17 mouse cellular contexts compared by ENCODE assay signal in the genomic region with DNA sequence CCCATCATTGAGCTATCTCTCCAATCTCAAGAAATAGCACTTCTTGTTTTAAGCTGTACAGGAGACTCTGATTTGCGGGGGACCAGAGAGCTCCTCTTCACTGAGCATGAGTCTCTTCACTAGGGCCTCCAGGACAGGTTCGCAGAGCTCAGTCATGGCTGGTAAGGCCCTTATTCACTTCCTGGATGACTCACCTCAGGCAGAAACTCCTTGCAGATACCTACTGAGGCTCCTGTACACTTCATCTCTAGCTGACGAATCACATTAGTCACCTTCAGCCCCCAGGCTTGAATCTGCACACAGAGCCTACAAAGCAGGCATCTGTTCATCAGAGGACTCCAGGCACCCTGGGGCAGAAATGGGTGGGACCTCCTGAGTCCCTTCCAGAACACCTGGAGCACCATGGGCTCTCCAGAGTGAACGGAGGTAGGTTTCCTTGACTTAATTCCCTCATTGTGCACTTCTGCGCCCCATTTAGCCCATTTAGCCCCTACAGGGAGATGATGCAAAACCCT.
A peak's percentile ranks its signal among the peaks of the same experiment; 100 is the strongest.
DNase-seq lines count a peak whose midpoint lies in the region; ATAC-seq and TF ChIP-seq lines count a peak whose summit lies in the region.
"Had no signal": no experiment of that assay in that cellular context is flagged by ENCODE, and none has a peak within 500 bp of the region (broad histone marks: within the 10 kb centered on the region; RNA-seq: fewer than 3 reads in every experiment).

No protein-coding gene starts in this region.

- no peak for TF ChIP-seq RAD21 in CH12.LX (IDR thresholded peaks at IDR 0.05; ENCODE audit: low read depth, low read length)

- H3K27me3 ChIP-seq in lung, postnatal 0 days (replicated peaks; ENCODE audit: insufficient read depth, low read length): no peaks in the 10 kb centered on the region
- peaks cover 2% of the 10 kb centered on the region for H3K27me3 ChIP-seq in CH12.LX (replicated peaks)
- H3K27me3 ChIP-seq in intestine, embryonic 14.5 days (replicated peaks; ENCODE audit: control insufficient read depth, insufficient read depth, low read length): no peaks in the 10 kb centered on the region
- no peaks in the 10 kb centered on the region for H3K27me3 ChIP-seq in stomach, postnatal 0 days (ENCODE audit: control insufficient read depth, insufficient read depth, low read length)
- H3K27me3 ChIP-seq: embryonic facial prominence, embryonic 12.5 days; heart, embryonic 12.5 days; hindbrain, embryonic 12.5 days had no signal

- TF ChIP-seq EP300 in lung, postnatal 0 days (IDR thresholded peaks at IDR 0.05): no peak
- no peak for TF ChIP-seq EP300 in CH12.LX (IDR thresholded peaks at IDR 0.05; ENCODE audit: low read length)
- no peak for TF ChIP-seq EP300 in stomach, postnatal 0 days (optimal IDR thresholded peaks at IDR 0.05)

- no peaks in the 10 kb centered on the region for H3K79me2 ChIP-seq in CH12.LX (replicated peaks; ENCODE audit: control insufficient read depth, extremely low read depth, insufficient read depth, poor library complexity, severe bottlenecking)

- H3K27ac ChIP-seq in lung, postnatal 0 days (ENCODE audit: low read length): no peak overlapping the region
- no peak overlapping the region for H3K27ac ChIP-seq in CH12.LX (ENCODE audit: insufficient read depth, low read depth)
- H3K27ac ChIP-seq in intestine, embryonic 14.5 days (ENCODE audit: low read depth): peak overlapping the region; percentile 2; the same call in 1 of the 2 replicates
- H3K27ac ChIP-seq in stomach, postnatal 0 days (replicated peaks): peak overlapping the region; percentile 74
- H3K27ac ChIP-seq: embryonic facial prominence, embryonic 12.5 days; hindbrain, embryonic 12.5 days; limb, embryonic 13.5 days had no signal

- no peaks in the 10 kb centered on the region for H3K9me3 ChIP-seq in lung, postnatal 0 days (ENCODE audit: low read length)
- H3K9me3 ChIP-seq in CH12.LX (replicated peaks; ENCODE audit: low read length): no peaks in the 10 kb centered on the region
- H3K9me3 ChIP-seq in intestine, embryonic 14.5 days (ENCODE audit: control insufficient read depth, low read length): no peaks in the 10 kb centered on the region
- H3K9me3 ChIP-seq in stomach, postnatal 0 days (ENCODE audit: control insufficient read depth, low read length): no peaks in the 10 kb centered on the region
- H3K9me3 ChIP-seq: embryonic facial prominence, embryonic 12.5 days; heart, embryonic 12.5 days; hindbrain, embryonic 12.5 days; limb, embryonic 13.5 days had no signal

- peak; percentile 26 for DNase-seq in lung, postnatal 0 days (ENCODE audit: low spot score)
- no peak for DNase-seq in lung, postnatal 25 days (ENCODE audit: low spot score)
- peak; percentile 21 for DNase-seq in CH12.LX (ENCODE audit: extremely low read depth)
- DNase-seq in intestine, embryonic 14.5 days (ENCODE audit: low spot score): no peak
- DNase-seq in stomach, postnatal 0 days (ENCODE audit: low spot score): peak; percentile 50
- DNase-seq in urinary bladder, postnatal 25 days (ENCODE audit: low spot score): no peak
- DNase-seq in lung, postnatal 36 days: no peak
- DNase-seq: cerebellum, adult 11 months; cerebellum, postnatal 25 days; gastrocnemius, postnatal 14 days; kidney, adult 18-20 months; right cerebral cortex, postnatal 25 days; thymus, postnatal 14 days had no signal

- in situ Hi-C loops in CH12.LX (cut with MboI; ENCODE audit: low pct_ligation_motif_present, low pct_unique_long_range_greater_than_20kb, low sequenced_read_pairs): no loop called here

- H3K4me2 ChIP-seq in lung, postnatal 0 days (replicated peaks; ENCODE audit: low read depth, low read length): no peak overlapping the region
- no peak overlapping the region for H3K4me2 ChIP-seq in CH12.LX (ENCODE audit: insufficient read depth, low read depth, poor library complexity, severe bottlenecking)
- H3K4me2 ChIP-seq in intestine, embryonic 14.5 days (ENCODE audit: low read length): no peak overlapping the region
- no peak overlapping the region for H3K4me2 ChIP-seq in stomach, postnatal 0 days (replicated peaks; ENCODE audit: low read depth)
- H3K4me2 ChIP-seq: embryonic facial prominence, embryonic 12.5 days; heart, embryonic 12.5 days; hindbrain, embryonic 12.5 days; limb, embryonic 13.5 days had no signal

- no peak for ATAC-seq in lung, postnatal 0 days
- no peak for ATAC-seq in intestine, embryonic 14.5 days (replicated peaks; ENCODE audit: low FRiP score, low TSS enrichment, low read depth)
- peak; percentile 87 for ATAC-seq in stomach, postnatal 0 days (ENCODE audit: low FRiP score, low TSS enrichment)

- H3K4me1 ChIP-seq in lung, postnatal 0 days (ENCODE audit: insufficient read depth, low read depth, low read length): no peaks in the 10 kb centered on the region; the same call in 1 of the 2 replicates
- peaks cover 16 to 46% of the 10 kb centered on the region in 2 experiments for H3K4me1 ChIP-seq in CH12.LX (ENCODE audit: control insufficient read depth in 1 of 2, insufficient read depth in 2 of 2)
- peaks cover 23% of the 10 kb centered on the region for H3K4me1 ChIP-seq in intestine, embryonic 14.5 days (replicated peaks; ENCODE audit: control insufficient read depth, insufficient read depth, low read length)
- peaks cover 5% of the 10 kb centered on the region; the same call in 1 of the 2 replicates for H3K4me1 ChIP-seq in stomach, postnatal 0 days (replicated peaks; ENCODE audit: control insufficient read depth, insufficient read depth)

- dilution Hi-C loops in CH12.LX (cut with MboI; ENCODE audit: extremely low pct_ligation_motif_present, extremely low pct_unique_long_range_greater_than_20kb, low sequenced_read_pairs): no loop called here

- 85% methylated on average over 5 of the region's 5 CpGs for WGBS in lung, postnatal 0 days
- 87% methylated on average over 5 of the region's 5 CpGs for WGBS in intestine, embryonic 14.5 days
- WGBS in stomach, postnatal 0 days: 70% methylated on average over 5 of the region's 5 CpGs

- no peak for TF ChIP-seq POLR2A in CH12.LX (IDR thresholded peaks at IDR 0.05; ENCODE audit: low read depth, low read length)

- H3K9ac ChIP-seq in lung, postnatal 0 days (replicated peaks; ENCODE audit: low read depth): no peak overlapping the region
- H3K9ac ChIP-seq in CH12.LX (ENCODE audit: insufficient read depth, low read depth): no peak overlapping the region
- no peak overlapping the region for H3K9ac ChIP-seq in intestine, embryonic 14.5 days (ENCODE audit: low read length)
- H3K9ac ChIP-seq in stomach, postnatal 0 days (ENCODE audit: low read length): no peak overlapping the region
- H3K9ac ChIP-seq: embryonic facial prominence, embryonic 12.5 days; heart, embryonic 12.5 days; hindbrain, embryonic 12.5 days; limb, embryonic 13.5 days had no signal

- H3K36me3 ChIP-seq in lung, postnatal 0 days (ENCODE audit: insufficient read depth, low read length): no peaks in the 10 kb centered on the region
- H3K36me3 ChIP-seq in CH12.LX (replicated peaks in 1 of 2; ENCODE audit: control insufficient read depth in 1 of 2, insufficient read depth in 1 of 2, low read length in 1 of 2): no peaks in the 10 kb centered on the region
- no peaks in the 10 kb centered on the region for H3K36me3 ChIP-seq in intestine, embryonic 14.5 days (ENCODE audit: control insufficient read depth, insufficient read depth, low read length)
- no peaks in the 10 kb centered on the region for H3K36me3 ChIP-seq in stomach, postnatal 0 days (ENCODE audit: control insufficient read depth, insufficient read depth, low read length)
- H3K36me3 ChIP-seq: embryonic facial prominence, embryonic 12.5 days; heart, embryonic 12.5 days; hindbrain, embryonic 12.5 days; limb, embryonic 13.5 days had no signal

- no peak overlapping the region for H3K4me3 ChIP-seq in lung, postnatal 0 days (ENCODE audit: low read depth, low read length)
- H3K4me3 ChIP-seq in CH12.LX (replicated peaks in 1 of 3; ENCODE audit: low read depth in 2 of 3, low read length in 2 of 3, poor library complexity in 1 of 3): no peak overlapping the region
- no peak overlapping the region for H3K4me3 ChIP-seq in intestine, embryonic 14.5 days (ENCODE audit: low read depth, low read length)
- no peak overlapping the region for H3K4me3 ChIP-seq in stomach, postnatal 0 days (ENCODE audit: low read depth, low read length)
- H3K4me3 ChIP-seq: embryonic facial prominence, embryonic 12.5 days; heart, embryonic 12.5 days; hindbrain, embryonic 12.5 days; limb, embryonic 13.5 days had no signal

- TF ChIP-seq CTCF in lung, postnatal 0 days (IDR thresholded peaks at IDR 0.05): no peak
- no peak for TF ChIP-seq CTCF in CH12.LX (conservative IDR thresholded peaks at IDR 0.05 in 1 of 2, IDR thresholded peaks at IDR 0.05 in 1 of 2; ENCODE audit: low read depth in 2 of 2, low read length in 2 of 2)
- no peak for TF ChIP-seq CTCF in stomach, postnatal 0 days (IDR thresholded peaks at IDR 0.05; ENCODE audit: low read depth)

TF ChIP-seq in CH12.LX, 34 proteins besides CTCF, POLR2A, EP300 and RAD21:
- TF ChIP-seq HCFC1 (IDR thresholded peaks at IDR 0.05; ENCODE audit: low read depth, low read length) (no peak), MEF2A (IDR thresholded peaks at IDR 0.05; ENCODE audit: borderline replicate concordance, low read depth, low read length) (no peak), POLR2AphosphoS2 (IDR thresholded peaks at IDR 0.05; ENCODE audit: low read depth, low read length) (no peak), GABPA (IDR thresholded peaks at IDR 0.05; ENCODE audit: insufficient replicate concordance, low read depth, low read length) (no peak), CHD1 (IDR thresholded peaks at IDR 0.05; ENCODE audit: low read depth, low read length) (no peak), KAT2A (IDR thresholded peaks at IDR 0.05; ENCODE audit: insufficient replicate concordance, low read length) (no peak), MAZ (IDR thresholded peaks at IDR 0.05; ENCODE audit: low read depth, low read length) (no peak), SMC3 (IDR thresholded peaks at IDR 0.05; ENCODE audit: low read depth, low read length) (no peak), MXI1 (IDR thresholded peaks at IDR 0.05; ENCODE audit: low read depth, low read length) (no peak), ETS1 (conservative IDR thresholded peaks at IDR 0.05; ENCODE audit: low read depth, low read length) (no peak), ELF1 (IDR thresholded peaks at IDR 0.05; ENCODE audit: low read depth, low read length) (no peak), UBTF (IDR thresholded peaks at IDR 0.05; ENCODE audit: low read depth, low read length) (no peak), USF2 (conservative IDR thresholded peaks at IDR 0.05; ENCODE audit: low read depth, low read length) (no peak), ZNF384 (IDR thresholded peaks at IDR 0.05; ENCODE audit: low read depth, low read length) (no peak), MAX (IDR thresholded peaks at IDR 0.05; ENCODE audit: low read length) (no peak), JUN (IDR thresholded peaks at IDR 0.05; ENCODE audit: insufficient read depth, low read depth, low read length) (no peak), E2F4 (IDR thresholded peaks at IDR 0.05; ENCODE audit: insufficient replicate concordance, low read depth, low read length) (no peak)

Comparison
In these comparisons a context has a peak if more than half of its experiments do, and no peak if none do; other contexts are left out.
1. DNase-seq: peak in lung, postnatal 0 days (single experiment), CH12.LX (single experiment) and stomach, postnatal 0 days (single experiment); none in lung, postnatal 25 days (single experiment), intestine, embryonic 14.5 days (single experiment), urinary bladder, postnatal 25 days (single experiment) and lung, postnatal 36 days (single experiment).
2. H3K27ac ChIP-seq: peak in intestine, embryonic 14.5 days (single experiment) and stomach, postnatal 0 days (single experiment); none in lung, postnatal 0 days (single experiment) and CH12.LX (single experiment).